Mouse (Mus musculus): ENCODE results near the gene Elovl7. TPM values are rescaled to one million over a fixed set of nuclear protein-coding genes. Genes with fewer than 3 reads are reported as not detected.
A peak's percentile ranks its signal among the peaks of the same experiment; 100 is the strongest.

Elovl7 gene
- polyA plus RNA-seq, 1 experiment from 2014 or later = 2.5 TPM

DNA sequence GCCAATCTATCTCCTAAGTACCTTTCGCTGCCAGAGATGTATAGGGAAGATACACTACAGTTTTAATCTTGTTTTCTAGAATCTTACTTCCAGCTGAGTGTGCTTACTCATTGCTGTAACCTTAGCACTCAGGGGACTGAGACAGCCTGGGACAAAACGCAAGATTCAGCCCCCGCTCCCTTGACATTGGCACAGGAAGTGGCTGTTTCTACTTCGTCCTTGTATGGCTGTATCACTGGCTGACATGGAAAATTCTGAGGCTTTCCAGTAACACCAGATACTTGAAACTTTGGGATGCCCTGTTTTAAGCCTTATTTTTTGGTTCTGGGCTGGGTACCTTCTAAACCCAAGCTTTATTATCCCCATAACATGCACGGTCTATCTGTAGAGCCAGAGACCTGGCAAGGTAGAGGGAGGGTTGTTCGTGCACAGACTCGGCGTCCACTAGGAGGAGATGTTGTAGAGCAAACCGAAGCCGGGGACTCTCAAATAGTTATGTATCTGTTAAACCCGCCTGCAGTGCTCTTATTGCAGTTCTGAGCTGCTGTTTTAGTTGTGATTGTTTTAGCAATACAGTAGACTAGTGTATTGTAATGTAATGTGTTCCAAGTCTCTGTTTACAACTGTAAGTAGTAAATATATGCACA, 23.0 kb upstream of the Elovl7 start:
- 45% methylated on average over 11 of the region's 11 CpGs for WGBS (ENCODE audit: insufficient replicate concordance)
- Histone ChIP-seq H3K36me3 (ENCODE audit: control insufficient read depth, insufficient read depth) (peaks cover 3% of the 10 kb centered on the region; the same call in 1 of the 2 replicates), H3K4me3 (ENCODE audit: low read depth, low read length) (no peak overlapping the region), H3K4me2 (ENCODE audit: low read depth, low read length) (no peak overlapping the region), H3K9me3 (replicated peaks; ENCODE audit: control insufficient read depth, low read length) (no peaks in the 10 kb centered on the region), H3K27ac (ENCODE audit: low read length) (no peak overlapping the region), H3K9ac (ENCODE audit: low read depth, low read length) (no peak overlapping the region), H3K4me1 (ENCODE audit: control insufficient read depth, low read depth, low read length) (no peaks in the 10 kb centered on the region), H3K27me3 (ENCODE audit: control insufficient read depth, insufficient read depth, low read depth, low read length) (no peaks in the 10 kb centered on the region)
- ATAC-seq (ENCODE audit: low read depth) = peak; percentile 45; the same call in 1 of the 2 replicates

DNA sequence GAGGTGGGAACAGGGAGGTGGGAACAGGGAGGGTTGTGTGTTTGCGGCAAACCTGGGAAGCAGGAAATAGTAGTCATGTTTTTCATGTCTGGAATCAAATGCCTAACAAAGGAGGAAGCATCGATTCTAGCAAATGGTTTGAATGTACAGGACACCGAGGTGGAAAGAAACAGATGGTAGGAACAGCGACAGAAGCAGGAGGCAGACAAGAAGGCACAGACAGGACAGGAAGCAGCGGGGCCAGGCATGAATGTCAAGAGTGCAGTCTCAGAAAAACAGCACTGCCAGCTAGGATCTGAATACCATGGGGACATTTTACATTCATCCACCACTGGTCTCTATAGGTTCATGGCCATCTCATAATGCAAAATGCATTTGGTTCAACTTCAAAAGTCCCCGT, 18.7 kb upstream of the Elovl7 start:
- Histone ChIP-seq H3K9ac (ENCODE audit: low read depth, low read length) (no peak overlapping the region), H3K4me2 (ENCODE audit: low read depth, low read length) (no peak overlapping the region), H3K27ac (ENCODE audit: low read length) (no peak overlapping the region), H3K4me3 (ENCODE audit: low read depth, low read length) (no peak overlapping the region), H3K9me3 (replicated peaks; ENCODE audit: control insufficient read depth, low read length) (no peaks in the 10 kb centered on the region), H3K27me3 (ENCODE audit: control insufficient read depth, insufficient read depth, low read depth, low read length) (no peaks in the 10 kb centered on the region), H3K4me1 (ENCODE audit: control insufficient read depth, low read depth, low read length) (no peaks in the 10 kb centered on the region), H3K36me3 (ENCODE audit: control insufficient read depth, insufficient read depth) (peaks cover 3% of the 10 kb centered on the region; the same call in 1 of the 2 replicates)
- ATAC-seq (ENCODE audit: low read depth) = no peak
- 79% methylated on average over 6 of the region's 6 CpGs for WGBS (ENCODE audit: insufficient replicate concordance)

DNA sequence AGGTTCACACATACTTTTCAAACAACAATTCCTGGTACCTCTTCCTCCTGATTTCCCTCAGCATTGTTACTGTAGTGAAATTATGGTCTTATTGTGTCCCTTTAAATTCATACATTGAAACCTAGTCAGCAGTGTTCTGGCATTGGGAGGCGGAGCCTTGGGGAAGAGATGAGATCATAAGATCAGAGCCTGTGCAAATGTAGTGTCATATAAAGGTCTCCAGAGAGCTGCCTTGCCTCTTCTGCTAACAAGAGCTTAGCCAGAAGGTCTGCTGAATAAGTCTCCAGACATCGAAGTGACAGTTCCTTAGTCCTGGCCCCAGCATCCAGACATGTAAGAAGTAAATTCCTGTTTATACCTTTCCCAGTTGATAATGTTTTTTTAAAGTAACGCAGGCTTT, 9.3 kb upstream of the Elovl7 start:
- Histone ChIP-seq H3K27me3 (ENCODE audit: control insufficient read depth, insufficient read depth, low read depth, low read length) (no peaks in the 10 kb centered on the region), H3K4me1 (ENCODE audit: control insufficient read depth, low read depth, low read length) (no peaks in the 10 kb centered on the region), H3K9me3 (replicated peaks; ENCODE audit: control insufficient read depth, low read length) (no peaks in the 10 kb centered on the region), H3K4me2 (ENCODE audit: low read depth, low read length) (no peak overlapping the region), H3K27ac (ENCODE audit: low read length) (no peak overlapping the region), H3K36me3 (ENCODE audit: control insufficient read depth, insufficient read depth) (no peaks in the 10 kb centered on the region), H3K9ac (ENCODE audit: low read depth, low read length) (no peak overlapping the region), H3K4me3 (ENCODE audit: low read depth, low read length) (no peak overlapping the region)
- WGBS (ENCODE audit: insufficient replicate concordance) = 57% methylated on average over 3 of the region's 3 CpGs
- ATAC-seq (ENCODE audit: low read depth) = no peak

DNA sequence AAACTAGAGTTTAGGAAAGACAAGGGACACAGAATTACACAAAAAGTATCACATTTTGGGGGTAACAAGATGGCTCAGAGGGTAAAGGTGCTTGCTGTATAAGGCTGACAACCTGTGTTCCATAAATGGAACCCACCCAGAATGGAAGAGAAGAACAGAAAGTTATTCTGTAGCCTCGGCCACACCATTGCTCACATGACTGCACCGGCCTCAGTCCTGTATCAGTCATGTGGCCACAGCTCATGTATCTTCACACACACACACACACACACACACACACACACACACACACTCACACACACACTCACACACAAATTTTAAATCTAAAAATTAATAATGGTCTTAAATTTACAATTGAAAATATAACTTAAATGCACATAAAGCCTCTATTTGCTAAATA, 6.8 kb upstream of the Elovl7 start:
- H3K9ac ChIP-seq (ENCODE audit: low read depth, low read length) = no peak overlapping the region
- no peaks in the 10 kb centered on the region for H3K4me1 ChIP-seq (ENCODE audit: control insufficient read depth, low read depth, low read length)
- H3K27me3 ChIP-seq (ENCODE audit: control insufficient read depth, insufficient read depth, low read depth, low read length) = no peaks in the 10 kb centered on the region
- H3K4me2 ChIP-seq (ENCODE audit: low read depth, low read length) = no peak overlapping the region
- H3K4me3 ChIP-seq (ENCODE audit: low read depth, low read length) = no peak overlapping the region
- H3K9me3 ChIP-seq (replicated peaks; ENCODE audit: control insufficient read depth, low read length) = no peaks in the 10 kb centered on the region
- 64% methylated on average over 2 of the region's 2 CpGs for WGBS (ENCODE audit: insufficient replicate concordance)
- no peaks in the 10 kb centered on the region for H3K36me3 ChIP-seq (ENCODE audit: control insufficient read depth, insufficient read depth)
- no peak for ATAC-seq (ENCODE audit: low read depth)
- H3K27ac ChIP-seq (ENCODE audit: low read length) = no peak overlapping the region

DNA sequence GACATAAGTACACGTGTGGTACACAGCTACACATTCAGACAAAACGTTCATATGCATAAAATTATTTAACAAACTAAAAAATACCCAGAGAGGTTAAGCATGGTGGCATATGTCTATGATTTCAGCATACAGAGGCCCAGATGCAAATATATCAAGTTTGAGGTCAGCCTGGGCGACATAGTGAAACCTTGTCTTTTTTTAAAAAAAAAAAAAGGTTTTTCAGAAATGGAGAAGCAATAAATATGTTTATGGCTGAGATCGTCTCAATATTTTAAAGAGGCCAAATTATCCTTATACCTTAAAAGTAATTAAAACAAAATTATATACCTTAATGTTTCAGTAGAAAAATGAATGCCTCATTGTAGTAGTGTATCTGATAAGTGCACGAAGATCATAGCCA, 6.1 kb upstream of the Elovl7 start:
- no peaks in the 10 kb centered on the region for H3K36me3 ChIP-seq (ENCODE audit: control insufficient read depth, insufficient read depth)
- H3K4me2 ChIP-seq (ENCODE audit: low read depth, low read length) = no peak overlapping the region
- no peak overlapping the region for H3K9ac ChIP-seq (ENCODE audit: low read depth, low read length)
- 49% methylated on average over 5 of the region's 5 CpGs for WGBS (ENCODE audit: insufficient replicate concordance)
- H3K27me3 ChIP-seq (ENCODE audit: control insufficient read depth, insufficient read depth, low read depth, low read length) = no peaks in the 10 kb centered on the region
- H3K4me1 ChIP-seq (ENCODE audit: control insufficient read depth, low read depth, low read length) = no peaks in the 10 kb centered on the region
- no peaks in the 10 kb centered on the region for H3K9me3 ChIP-seq (replicated peaks; ENCODE audit: control insufficient read depth, low read length)
- H3K27ac ChIP-seq (ENCODE audit: low read length) = no peak overlapping the region
- H3K4me3 ChIP-seq (ENCODE audit: low read depth, low read length) = no peak overlapping the region
- no peak for ATAC-seq (ENCODE audit: low read depth)

DNA sequence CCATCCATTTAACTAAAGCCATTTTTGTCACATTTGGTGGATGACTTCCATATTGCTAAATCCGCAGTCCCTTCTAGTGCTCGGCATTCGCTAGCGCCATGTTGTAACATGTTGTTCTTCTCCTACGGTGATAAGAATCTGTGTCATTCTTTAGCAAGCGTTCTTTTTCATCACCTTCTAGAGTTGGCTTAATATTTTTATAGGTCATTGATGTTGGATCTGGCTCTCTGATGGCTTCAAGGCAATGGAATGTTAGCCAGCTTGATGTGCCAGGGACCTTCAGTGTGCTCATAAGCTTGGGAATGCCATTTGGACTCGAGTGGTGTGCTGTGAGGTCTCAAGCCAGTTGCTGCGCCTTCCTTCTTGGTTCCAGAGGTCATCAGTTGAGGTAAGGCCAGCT, 3.2 kb upstream of the Elovl7 start:
- no peak overlapping the region for H3K4me2 ChIP-seq (ENCODE audit: low read depth, low read length)
- 78% methylated on average over 8 of the region's 8 CpGs for WGBS (ENCODE audit: insufficient replicate concordance)
- H3K27ac ChIP-seq (ENCODE audit: low read length) = no peak overlapping the region
- H3K36me3 ChIP-seq (ENCODE audit: control insufficient read depth, insufficient read depth) = no peaks in the 10 kb centered on the region
- H3K9ac ChIP-seq (ENCODE audit: low read depth, low read length) = no peak overlapping the region
- H3K4me1 ChIP-seq (ENCODE audit: control insufficient read depth, low read depth, low read length) = no peaks in the 10 kb centered on the region; the same call in 1 of the 2 replicates
- ATAC-seq (ENCODE audit: low read depth) = no peak
- no peak overlapping the region for H3K4me3 ChIP-seq (ENCODE audit: low read depth, low read length)
- H3K27me3 ChIP-seq (ENCODE audit: control insufficient read depth, insufficient read depth, low read depth, low read length) = peaks cover 23% of the 10 kb centered on the region
- no peaks in the 10 kb centered on the region for H3K9me3 ChIP-seq (replicated peaks; ENCODE audit: control insufficient read depth, low read length)

DNA sequence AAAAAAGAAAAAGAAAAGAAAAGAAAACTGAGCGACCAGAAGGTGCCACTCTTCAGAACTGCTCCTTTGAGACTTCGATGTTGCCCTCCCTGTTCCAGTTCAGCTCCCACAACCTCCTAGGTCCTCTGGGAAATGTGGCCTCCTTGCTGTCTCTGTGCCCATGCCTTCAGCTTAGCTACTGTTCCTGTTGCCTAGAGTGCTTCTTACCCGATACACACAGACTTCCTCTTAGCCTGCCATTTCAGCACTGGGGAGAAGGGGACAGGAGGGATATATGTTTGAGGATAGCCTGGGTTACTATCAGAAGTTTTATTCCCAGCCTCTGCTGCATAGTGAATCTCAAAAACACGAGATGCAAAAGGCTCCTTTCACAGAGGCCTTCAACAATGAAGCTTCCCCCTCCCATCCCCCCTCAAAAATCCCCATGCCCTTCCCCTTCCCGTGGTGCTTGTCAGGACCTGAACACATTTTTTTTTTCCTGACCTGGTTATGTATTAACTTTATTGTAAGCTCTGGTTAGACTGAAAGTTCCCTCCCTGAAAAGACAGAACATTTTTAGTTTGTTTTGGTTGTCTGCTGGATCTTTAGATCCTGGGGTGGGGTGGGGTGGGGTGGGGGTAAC, 1.7 kb upstream of the Elovl7 start:
- WGBS (ENCODE audit: insufficient replicate concordance) = 30% methylated on average over 5 of the region's 5 CpGs
- Histone ChIP-seq H3K36me3 (ENCODE audit: control insufficient read depth, insufficient read depth) (no peaks in the 10 kb centered on the region), H3K27ac (ENCODE audit: low read length) (no peak overlapping the region), H3K27me3 (ENCODE audit: control insufficient read depth, insufficient read depth, low read depth, low read length) (peaks cover 29% of the 10 kb centered on the region), H3K4me1 (ENCODE audit: control insufficient read depth, low read depth, low read length) (no peaks in the 10 kb centered on the region; the same call in 1 of the 2 replicates), H3K9ac (ENCODE audit: low read depth, low read length) (no peak overlapping the region), H3K4me3 (ENCODE audit: low read depth, low read length) (no peak overlapping the region), H3K9me3 (replicated peaks; ENCODE audit: control insufficient read depth, low read length) (no peaks in the 10 kb centered on the region), H3K4me2 (ENCODE audit: low read depth, low read length) (no peak overlapping the region)
- ATAC-seq (ENCODE audit: low read depth) = no peak

DNA sequence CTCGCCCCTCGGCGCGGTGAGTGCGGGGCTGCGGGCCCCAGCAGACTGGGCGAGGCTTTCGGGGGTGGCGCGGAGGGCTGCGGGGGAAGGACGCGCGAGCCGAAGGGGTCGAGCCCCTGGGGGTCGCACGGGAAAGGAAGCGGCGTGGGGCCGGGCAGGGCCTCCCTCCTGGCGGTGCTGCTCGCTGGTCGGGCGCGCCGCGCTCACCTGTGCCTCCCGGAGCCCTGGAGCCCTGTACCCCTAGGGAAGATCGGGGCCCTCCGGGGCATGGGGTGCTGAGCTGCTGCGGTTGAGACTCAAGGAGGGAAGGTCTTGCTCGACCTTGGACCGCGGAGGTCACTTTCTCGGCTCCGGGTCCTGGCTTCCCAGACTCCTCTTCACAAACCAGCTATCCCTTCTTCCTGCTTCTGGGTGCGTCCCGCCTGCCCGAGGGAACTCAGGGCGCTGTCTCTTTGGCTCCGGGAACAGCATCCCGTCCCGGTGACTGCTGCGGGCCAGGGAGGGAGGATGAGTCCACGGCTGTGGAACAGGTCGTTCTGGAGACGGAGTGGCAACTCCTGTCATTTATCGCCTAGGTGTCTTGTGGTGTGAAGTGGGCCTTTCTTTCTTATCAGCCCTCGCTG, 392 bp downstream of the Elovl7 start:
- 0% methylated on average over 40 of the region's 50 CpGs for WGBS (ENCODE audit: insufficient replicate concordance)
- peak; percentile 40 for ATAC-seq (ENCODE audit: low read depth)
- no peak overlapping the region for H3K27ac ChIP-seq (ENCODE audit: low read length)
- peak overlapping the region; percentile 66 for H3K4me3 ChIP-seq (ENCODE audit: low read depth, low read length)
- H3K36me3 ChIP-seq (ENCODE audit: control insufficient read depth, insufficient read depth) = no peaks in the 10 kb centered on the region
- no peaks in the 10 kb centered on the region for H3K9me3 ChIP-seq (replicated peaks; ENCODE audit: control insufficient read depth, low read length)
- H3K27me3 ChIP-seq (ENCODE audit: control insufficient read depth, insufficient read depth, low read depth, low read length) = peaks cover 29% of the 10 kb centered on the region
- peak overlapping the region; percentile 84 for H3K4me2 ChIP-seq (ENCODE audit: low read depth, low read length)
- peak overlapping the region; percentile 59 for H3K9ac ChIP-seq (ENCODE audit: low read depth, low read length)
- H3K4me1 ChIP-seq (ENCODE audit: control insufficient read depth, low read depth, low read length) = no peaks in the 10 kb centered on the region; the same call in 1 of the 2 replicates

DNA sequence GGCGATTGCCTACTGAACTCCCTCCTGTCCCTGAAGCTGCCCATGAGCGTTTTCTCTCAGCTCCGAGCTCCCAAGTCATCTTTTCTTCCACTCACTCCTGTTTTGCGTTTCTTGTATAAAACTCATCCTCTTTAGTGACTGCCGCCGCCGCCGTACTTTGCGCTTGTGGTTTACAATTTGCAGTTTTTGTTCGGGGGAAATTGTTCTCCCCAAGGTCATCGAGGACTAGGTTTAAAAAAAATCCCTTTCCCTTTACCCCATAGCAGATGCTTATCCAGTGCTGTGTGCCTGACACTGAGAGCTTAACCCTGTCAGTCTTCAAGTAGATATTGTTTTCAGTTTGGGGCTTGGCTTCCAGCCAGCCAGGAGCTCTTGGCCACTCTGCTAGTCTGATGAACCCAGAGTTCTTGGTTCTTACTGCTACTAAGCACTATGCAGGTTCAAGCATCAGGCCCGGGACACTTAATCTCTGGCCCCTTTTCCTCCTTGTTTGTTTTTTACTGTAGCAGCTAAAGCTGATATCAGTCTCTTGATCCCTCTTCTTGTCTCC, 1.1 kb downstream of the Elovl7 start:
- no peak for ATAC-seq (ENCODE audit: low read depth)
- 2% methylated on average over 12 of the region's 12 CpGs for WGBS (ENCODE audit: insufficient replicate concordance)
- no peaks in the 10 kb centered on the region; the same call in 1 of the 2 replicates for H3K4me1 ChIP-seq (ENCODE audit: control insufficient read depth, low read depth, low read length)
- H3K4me3 ChIP-seq (ENCODE audit: low read depth, low read length) = peak overlapping the region; percentile 66
- H3K9ac ChIP-seq (ENCODE audit: low read depth, low read length) = no peak overlapping the region
- no peaks in the 10 kb centered on the region for H3K9me3 ChIP-seq (replicated peaks; ENCODE audit: control insufficient read depth, low read length)
- peak overlapping the region; percentile 84 for H3K4me2 ChIP-seq (ENCODE audit: low read depth, low read length)
- no peak overlapping the region for H3K27ac ChIP-seq (ENCODE audit: low read length)
- no peaks in the 10 kb centered on the region for H3K36me3 ChIP-seq (ENCODE audit: control insufficient read depth, insufficient read depth)
- peaks cover 29% of the 10 kb centered on the region for H3K27me3 ChIP-seq (ENCODE audit: control insufficient read depth, insufficient read depth, low read depth, low read length)

Measured in liver, embryonic 16.5 days (tissue).